Mouse (Mus musculus): ENCODE data around the gene Fbxw5. TPM values are rescaled to one million over a fixed set of nuclear protein-coding genes. Genes with fewer than 3 reads are reported as not detected.

Fbxw5 gene
- polyA plus RNA-seq, 1 experiment from 2014 or later: 130 TPM

GRCm38 (mm10) chr2:25465256-25465655, 35.3 kb upstream of the Fbxw5 start:
- 85% methylated on average over 2 of the region's 2 CpGs for WGBS
- Histone ChIP-seq H3K27ac (replicated peaks) (no peak overlapping the region), H3K4me1 (peaks cover 26% of the 10 kb centered on the region), H3K36me3 (no peaks in the 10 kb centered on the region), H3K9me3 (no peaks in the 10 kb centered on the region), H3K4me2 (replicated peaks) (no peak overlapping the region), H3K4me3 (no peak overlapping the region), H3K9ac (replicated peaks) (no peak overlapping the region), H3K27me3 (no peaks in the 10 kb centered on the region)
- ATAC-seq (replicated peaks): no peak

- peaks cover 24% of the 10 kb centered on the region for H3K4me1 ChIP-seq
- ATAC-seq (replicated peaks): no peak
- H3K4me3 ChIP-seq: no peak overlapping the region
- H3K9ac ChIP-seq (replicated peaks): no peak overlapping the region
- H3K9me3 ChIP-seq: no peaks in the 10 kb centered on the region
- no peaks in the 10 kb centered on the region for H3K27me3 ChIP-seq
- no peaks in the 10 kb centered on the region for H3K36me3 ChIP-seq
- WGBS: 34% methylated on average over 10 of the region's 10 CpGs
- H3K4me2 ChIP-seq (replicated peaks): no peak overlapping the region
- H3K27ac ChIP-seq (replicated peaks): no peak overlapping the region
Measured at GRCm38 (mm10) chr2:25465816-25466635, 34.5 kb upstream of the Fbxw5 start.

GRCm38 (mm10) chr2:25467606-25468303, 32.8 kb upstream of the Fbxw5 start:
- Histone ChIP-seq H3K27me3 (no peaks in the 10 kb centered on the region), H3K4me3 (no peak overlapping the region), H3K27ac (replicated peaks) (no peak overlapping the region), H3K4me1 (peaks cover 16% of the 10 kb centered on the region), H3K36me3 (no peaks in the 10 kb centered on the region), H3K9me3 (no peaks in the 10 kb centered on the region), H3K9ac (replicated peaks) (no peak overlapping the region), H3K4me2 (replicated peaks) (no peak overlapping the region)
- WGBS: 70% methylated on average over 14 of the region's 14 CpGs
- ATAC-seq (replicated peaks): no peak

- Histone ChIP-seq H3K9ac (replicated peaks) (no peak overlapping the region), H3K36me3 (no peaks in the 10 kb centered on the region), H3K4me1 (peaks cover 16% of the 10 kb centered on the region), H3K4me3 (no peak overlapping the region), H3K27ac (replicated peaks) (peak overlapping the region; percentile 54), H3K9me3 (no peaks in the 10 kb centered on the region), H3K4me2 (replicated peaks) (no peak overlapping the region), H3K27me3 (no peaks in the 10 kb centered on the region)
- ATAC-seq (replicated peaks): peak; percentile 78
- WGBS: 73% methylated on average over 10 of the region's 10 CpGs
Measured at GRCm38 (mm10) chr2:25468962-25469915, 31.3 kb upstream of the Fbxw5 start.

GRCm38 (mm10) chr2:25469969-25470368, 30.6 kb upstream of the Fbxw5 start, which contains the start of gene Ptgds:
TSS of gene Ptgds (minus strand) at chr2:25470046.
- no peak within 1 kb of the TSS for H3K4me3 ChIP-seq
- H3K36me3 ChIP-seq: no peaks in the 10 kb centered on the region
- H3K27me3 ChIP-seq: no peaks in the 10 kb centered on the region
- H3K27ac ChIP-seq (replicated peaks): peak within 1 kb of the TSS; percentile 54
- H3K4me1 ChIP-seq: peaks cover 16% of the 10 kb centered on the region
- no peaks in the 10 kb centered on the region for H3K9me3 ChIP-seq
- H3K9ac ChIP-seq (replicated peaks): no peak within 1 kb of the TSS
- H3K4me2 ChIP-seq (replicated peaks): no peak within 1 kb of the TSS
- WGBS: 64% methylated on average over 6 of the region's 6 CpGs
- no peak for ATAC-seq (replicated peaks)

GRCm38 (mm10) chr2:25472550-25472949, 28.0 kb upstream of the Fbxw5 start:
- Histone ChIP-seq H3K36me3 (no peaks in the 10 kb centered on the region), H3K27ac (replicated peaks) (no peak overlapping the region), H3K4me3 (no peak overlapping the region), H3K9ac (replicated peaks) (no peak overlapping the region), H3K4me1 (peaks cover 16% of the 10 kb centered on the region), H3K27me3 (no peaks in the 10 kb centered on the region), H3K9me3 (no peaks in the 10 kb centered on the region), H3K4me2 (replicated peaks) (no peak overlapping the region)
- WGBS: 74% methylated on average over 2 of the region's 2 CpGs
- no peak for ATAC-seq (replicated peaks)

- H3K4me3 ChIP-seq: no peak overlapping the region
- ATAC-seq (replicated peaks): no peak
- no peaks in the 10 kb centered on the region for H3K4me1 ChIP-seq
- H3K36me3 ChIP-seq: no peaks in the 10 kb centered on the region
- WGBS: 88% methylated on average over 8 of the region's 8 CpGs
- no peak overlapping the region for H3K4me2 ChIP-seq (replicated peaks)
- no peak overlapping the region for H3K27ac ChIP-seq (replicated peaks)
- no peak overlapping the region for H3K9ac ChIP-seq (replicated peaks)
- no peaks in the 10 kb centered on the region for H3K27me3 ChIP-seq
- no peaks in the 10 kb centered on the region for H3K9me3 ChIP-seq
Measured at GRCm38 (mm10) chr2:25477541-25477940, 23.0 kb upstream of the Fbxw5 start.

GRCm38 (mm10) chr2:25477967-25478675, 22.4 kb upstream of the Fbxw5 start:
- Histone ChIP-seq H3K4me2 (replicated peaks) (no peak overlapping the region), H3K36me3 (no peaks in the 10 kb centered on the region), H3K4me3 (no peak overlapping the region), H3K27ac (replicated peaks) (no peak overlapping the region), H3K9me3 (no peaks in the 10 kb centered on the region), H3K9ac (replicated peaks) (no peak overlapping the region), H3K4me1 (no peaks in the 10 kb centered on the region), H3K27me3 (no peaks in the 10 kb centered on the region)
- 87% methylated on average over 3 of the region's 3 CpGs for WGBS
- ATAC-seq (replicated peaks): no peak

GRCm38 (mm10) chr2:25479551-25480311, 20.8 kb upstream of the Fbxw5 start:
- H3K4me2 ChIP-seq (replicated peaks): no peak overlapping the region
- no peaks in the 10 kb centered on the region for H3K36me3 ChIP-seq
- no peak for ATAC-seq (replicated peaks)
- H3K9me3 ChIP-seq: no peaks in the 10 kb centered on the region
- no peaks in the 10 kb centered on the region for H3K4me1 ChIP-seq
- H3K27me3 ChIP-seq: no peaks in the 10 kb centered on the region
- H3K9ac ChIP-seq (replicated peaks): no peak overlapping the region
- 76% methylated on average over 10 of the region's 10 CpGs for WGBS
- no peak overlapping the region for H3K4me3 ChIP-seq
- no peak overlapping the region for H3K27ac ChIP-seq (replicated peaks)

GRCm38 (mm10) chr2:25480541-25480940, 20.0 kb upstream of the Fbxw5 start:
- 95% methylated on average over 1 of the region's 1 CpGs for WGBS
- no peak for ATAC-seq (replicated peaks)
- no peak overlapping the region for H3K27ac ChIP-seq (replicated peaks)
- no peaks in the 10 kb centered on the region for H3K9me3 ChIP-seq
- H3K4me2 ChIP-seq (replicated peaks): no peak overlapping the region
- no peaks in the 10 kb centered on the region for H3K36me3 ChIP-seq
- H3K4me3 ChIP-seq: no peak overlapping the region
- H3K27me3 ChIP-seq: no peaks in the 10 kb centered on the region
- H3K9ac ChIP-seq (replicated peaks): no peak overlapping the region
- H3K4me1 ChIP-seq: no peaks in the 10 kb centered on the region

GRCm38 (mm10) chr2:25482969-25483368, 17.6 kb upstream of the Fbxw5 start:
- ATAC-seq (replicated peaks): no peak
- Histone ChIP-seq H3K4me3 (no peak overlapping the region), H3K27ac (replicated peaks) (no peak overlapping the region), H3K9ac (replicated peaks) (no peak overlapping the region), H3K36me3 (no peaks in the 10 kb centered on the region), H3K27me3 (no peaks in the 10 kb centered on the region), H3K4me1 (no peaks in the 10 kb centered on the region), H3K4me2 (replicated peaks) (no peak overlapping the region), H3K9me3 (no peaks in the 10 kb centered on the region)
- 24% methylated on average over 7 of the region's 7 CpGs for WGBS
